Mouse (Mus musculus): ENCODE measurements around the gene Mettl7a2.
A peak's percentile ranks its signal among the peaks of the same experiment; 100 is the strongest.
"Not testable (repeated sequence)": the region's sequence is repeated elsewhere in the genome, so short reads cannot be mapped to it uniquely, and the experiment has no call there.

Mettl7a2 gene

GRCm38 (mm10) chr15:100337847-100338246 is 15.2 kb upstream of the Mettl7a2 start:
- DNase-seq (ENCODE audit: low spot score in 2 of 2): peak in 1 of 2 experiments; percentile 21

DNA sequence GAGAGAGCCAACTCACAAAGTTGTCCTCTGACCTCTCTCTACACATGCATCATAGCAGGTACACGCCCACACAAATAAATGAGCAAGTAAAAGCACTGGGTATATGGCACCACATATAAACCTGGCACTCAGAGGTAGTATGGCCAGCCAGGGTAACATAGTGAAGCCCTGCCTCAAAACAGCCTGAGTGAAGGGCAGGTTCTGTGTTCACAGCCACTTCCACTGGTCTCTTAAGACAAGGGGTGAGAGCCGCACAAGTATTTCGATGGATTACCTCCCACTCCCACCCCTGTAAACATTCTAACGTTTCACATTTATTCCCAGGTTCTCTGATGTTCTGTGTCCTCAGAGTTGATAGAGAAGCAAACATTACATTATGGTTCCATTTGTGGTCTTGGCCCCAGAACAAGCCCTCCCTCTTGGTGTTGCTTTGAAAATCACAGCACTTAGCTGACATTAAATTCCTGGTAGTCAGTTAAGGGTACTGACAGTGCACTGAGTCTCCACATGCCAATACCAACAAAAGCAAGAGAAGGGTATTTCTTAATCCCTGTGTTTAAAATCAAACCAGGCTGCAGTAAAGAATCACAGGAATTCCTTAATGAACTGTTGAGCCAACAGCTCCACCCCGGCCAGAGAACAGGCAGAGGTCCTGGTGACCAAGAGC is 11.6 kb upstream of the Mettl7a2 start:
- not testable (repeated sequence) for DNase-seq (ENCODE audit: low spot score in 2 of 2)

DNA sequence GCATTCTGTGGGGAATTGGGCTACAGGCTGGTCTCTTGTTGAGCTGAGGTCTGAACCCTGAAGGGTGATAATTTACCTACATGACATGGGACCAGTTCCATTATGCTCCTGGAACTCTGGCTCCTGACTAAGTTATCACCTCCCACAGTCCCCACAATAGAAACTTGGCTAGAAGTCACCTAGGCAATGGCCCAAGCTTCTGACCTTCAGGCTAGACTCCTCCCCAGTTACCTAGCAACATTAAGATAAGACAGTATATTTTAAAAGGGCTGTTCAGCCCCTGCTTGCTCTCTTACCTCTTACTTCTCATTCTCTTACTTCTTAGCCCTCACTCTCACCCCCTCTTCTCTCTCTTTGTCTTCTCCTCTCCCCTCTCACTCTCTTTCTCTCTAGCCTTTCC is 7.5 kb upstream of the Mettl7a2 start:
- no peak for DNase-seq (ENCODE audit: low spot score in 2 of 2)

GRCm38 (mm10) chr15:100346761-100347160 is 6.2 kb upstream of the Mettl7a2 start:
- no peak for DNase-seq (ENCODE audit: low spot score in 2 of 2)

DNA sequence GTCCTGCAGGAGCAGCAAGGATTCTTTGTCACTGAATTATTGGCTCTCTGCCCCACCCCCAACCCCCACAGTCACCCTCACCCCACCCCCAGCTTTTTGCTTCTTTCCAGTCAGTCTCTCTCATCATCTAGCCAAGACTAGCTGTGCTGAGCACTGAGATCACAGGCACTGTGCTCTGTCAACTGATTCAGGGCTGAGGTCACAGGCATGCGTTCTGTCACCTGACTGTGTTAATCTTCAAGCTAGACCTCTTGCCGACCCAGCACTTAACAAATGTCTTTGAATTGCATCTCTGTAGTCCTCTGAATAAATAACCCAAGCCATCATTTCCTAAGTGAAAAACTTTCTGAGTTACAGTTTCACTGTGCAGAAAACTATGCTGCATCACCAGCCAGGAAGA is 3.5 kb upstream of the Mettl7a2 start:
- no peak for DNase-seq (ENCODE audit: low spot score in 2 of 2)

GRCm38 (mm10) chr15:100351501-100352060 is 1.4 kb upstream of the Mettl7a2 start:
- no peak for DNase-seq (ENCODE audit: low spot score in 2 of 2)

DNA sequence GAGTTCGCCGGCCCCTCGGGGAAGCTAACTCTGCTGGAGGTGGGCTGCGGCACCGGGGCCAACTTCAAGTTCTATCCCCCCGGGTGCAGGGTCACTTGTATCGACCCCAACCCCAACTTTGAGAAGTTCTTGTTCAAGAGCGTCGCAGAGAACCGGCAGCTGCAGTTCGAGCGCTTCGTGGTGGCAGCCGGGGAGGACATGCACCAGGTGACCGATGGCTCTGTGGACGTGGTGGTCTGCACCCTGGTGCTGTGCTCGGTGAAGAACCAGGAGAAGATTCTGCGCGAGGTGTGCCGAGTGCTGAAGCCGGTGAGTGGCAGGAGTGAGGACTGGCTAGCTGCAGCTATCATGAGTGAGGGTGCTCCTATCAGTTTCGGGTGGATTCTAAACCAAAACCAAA is 399 bp downstream of the Mettl7a2 start:
- DNase-seq (ENCODE audit: low spot score in 2 of 2): not testable (repeated sequence)

GRCm38 (mm10) chr15:100355876-100356275 is 2.9 kb downstream of the Mettl7a2 start:
- DNase-seq (ENCODE audit: low spot score in 2 of 2): no peak

DNA sequence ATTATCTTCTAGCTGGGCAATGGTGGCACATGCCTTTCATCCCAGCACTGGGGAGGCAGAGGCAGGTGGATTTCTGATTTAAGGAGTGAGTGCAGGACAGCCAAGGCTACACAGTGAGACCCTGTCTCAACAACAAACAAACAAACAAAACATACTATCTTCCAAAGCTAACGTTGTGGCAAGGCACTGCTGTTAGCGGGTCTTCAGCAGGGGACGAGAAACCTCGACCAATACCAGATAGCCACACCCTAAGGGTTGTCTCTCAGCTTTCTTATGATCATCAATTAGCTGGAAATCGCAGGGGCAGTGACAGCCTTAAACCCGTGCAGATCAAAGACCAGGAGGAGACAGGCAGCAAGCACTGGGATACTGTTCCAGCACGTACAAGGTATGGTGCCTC is 11.2 kb downstream of the Mettl7a2 start, which contains the start of gene Higd1c:
TSS of gene Higd1c (plus strand) at position 301 of the 400 bp plus-strand sequence.
- DNase-seq (ENCODE audit: low spot score in 2 of 2): no peak

DNA sequence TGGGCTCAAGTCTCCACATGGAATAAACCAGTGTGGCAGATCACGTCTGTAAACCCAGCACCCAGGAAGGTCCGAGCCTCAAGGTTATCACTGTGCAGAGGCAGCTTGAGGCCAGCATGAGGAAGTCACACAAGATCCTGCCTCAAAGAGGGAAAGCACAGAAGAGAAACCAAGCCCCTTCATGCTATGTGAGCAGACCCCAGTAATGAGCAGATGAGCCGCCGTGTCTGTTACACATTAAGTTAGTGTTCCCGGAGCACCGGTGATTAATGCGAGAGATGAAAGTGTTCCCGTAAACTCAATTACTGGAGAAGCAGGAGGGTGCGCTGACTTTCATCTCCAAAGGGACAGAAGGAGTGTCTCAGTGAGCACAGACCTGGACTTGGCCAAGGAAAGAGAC is 13.0 kb downstream of the Mettl7a2 start:
- DNase-seq (ENCODE audit: low spot score in 2 of 2): not testable (repeated sequence)

GRCm38 (mm10) chr15:100367119-100367518 is 14.1 kb downstream of the Mettl7a2 start:
- no peak for DNase-seq (ENCODE audit: low spot score in 2 of 2)

- DNase-seq (ENCODE audit: low spot score in 2 of 2): peak; percentile 27 to 54
Measured at GRCm38 (mm10) chr15:100375066-100375465, 22.1 kb downstream of the Mettl7a2 start.

DNA sequence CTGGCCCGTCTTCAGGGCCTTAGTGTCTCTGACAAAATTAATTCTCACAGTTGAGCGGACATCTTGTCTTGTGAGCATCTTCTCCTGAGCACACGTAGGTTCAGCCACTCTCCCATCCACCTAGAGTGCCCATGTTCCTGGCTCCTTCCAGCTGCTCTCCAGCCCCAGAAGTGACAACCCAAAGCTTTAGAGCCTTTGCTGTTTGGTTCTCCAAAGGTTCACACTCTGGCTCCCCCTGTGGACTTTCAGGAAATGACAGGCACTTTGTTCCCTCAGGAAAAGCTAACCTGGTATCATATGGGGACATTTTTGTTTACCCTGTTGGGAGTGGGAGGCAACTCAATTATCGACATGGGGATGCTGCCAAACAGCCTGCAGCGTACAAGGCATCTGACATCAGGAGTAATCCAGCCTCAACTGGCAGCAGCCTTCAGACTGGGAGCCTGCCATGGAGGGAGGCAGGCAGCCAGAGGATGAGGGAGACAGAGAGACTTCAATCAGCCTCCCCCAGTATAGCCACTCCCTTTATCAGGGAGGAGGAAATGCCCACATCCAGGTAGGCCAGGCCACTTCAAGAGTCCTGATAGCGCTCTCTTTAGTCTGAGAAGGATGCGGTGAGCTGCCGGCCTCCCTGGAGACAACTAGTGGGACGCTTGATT is 25.0 kb downstream of the Mettl7a2 start:
- DNase-seq (ENCODE audit: low spot score in 2 of 2): not testable (repeated sequence)

DNA sequence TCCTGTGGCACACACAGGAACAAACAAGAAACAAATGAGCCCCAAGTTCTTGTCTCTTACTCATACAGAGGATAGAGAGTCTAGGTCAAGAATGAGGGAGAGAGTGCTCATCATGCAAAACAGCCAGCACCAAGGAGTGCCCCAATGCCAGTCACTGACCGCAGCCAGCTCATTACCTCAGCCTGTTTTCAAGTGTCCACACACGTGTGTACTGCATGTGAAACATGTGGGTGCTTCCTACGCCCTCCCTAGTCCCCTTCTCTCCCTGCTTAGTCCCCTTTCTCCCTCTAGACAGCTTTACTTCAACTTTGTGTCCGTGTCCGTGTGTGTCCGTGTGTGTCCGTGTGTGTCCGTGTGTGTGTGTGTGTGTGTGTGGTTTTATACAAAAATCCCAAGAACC is 26.7 kb downstream of the Mettl7a2 start:
- no peak for DNase-seq (ENCODE audit: low spot score in 2 of 2)

DNA sequence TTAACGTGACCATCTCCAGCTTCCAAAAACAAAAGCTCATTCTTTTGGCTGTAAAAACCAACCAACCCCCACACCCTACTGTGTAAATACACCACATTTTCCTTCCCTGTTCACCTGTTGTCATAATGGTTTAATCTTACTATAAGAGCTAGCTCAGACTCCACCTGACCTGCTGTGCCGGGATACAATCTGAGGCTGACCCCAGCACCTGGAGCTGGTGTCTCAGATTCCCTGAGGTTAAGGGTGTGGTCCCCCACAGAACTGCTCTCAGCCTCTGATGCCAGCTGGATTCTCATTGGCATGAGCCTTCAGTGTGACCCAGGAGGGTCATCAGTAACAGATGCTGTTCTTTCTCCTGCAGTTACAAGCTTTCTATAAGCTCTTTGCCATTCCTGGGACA is 27.1 kb downstream of the Mettl7a2 start:
- DNase-seq (ENCODE audit: low spot score in 2 of 2): no peak

DNA sequence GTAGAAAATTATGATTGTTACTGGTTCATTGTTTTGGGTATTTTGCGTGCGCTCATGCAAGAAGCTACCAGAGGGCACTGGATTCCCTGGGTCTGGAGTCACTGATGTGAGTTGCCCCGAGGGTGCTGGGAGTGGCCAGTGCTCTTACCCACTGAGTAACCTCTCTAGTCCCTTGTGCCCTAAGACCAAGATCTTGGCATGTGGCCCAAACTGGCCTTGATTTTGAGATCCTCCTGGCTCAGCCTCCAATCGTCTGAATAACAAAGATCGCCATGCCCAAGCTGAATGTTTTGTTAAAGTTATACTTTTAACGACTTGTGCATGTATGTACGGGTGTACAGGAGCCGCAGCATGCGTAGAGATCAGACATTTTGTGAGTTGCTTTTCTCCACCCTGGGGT is 32.7 kb downstream of the Mettl7a2 start:
- DNase-seq (ENCODE audit: low spot score in 2 of 2): no peak

DNA sequence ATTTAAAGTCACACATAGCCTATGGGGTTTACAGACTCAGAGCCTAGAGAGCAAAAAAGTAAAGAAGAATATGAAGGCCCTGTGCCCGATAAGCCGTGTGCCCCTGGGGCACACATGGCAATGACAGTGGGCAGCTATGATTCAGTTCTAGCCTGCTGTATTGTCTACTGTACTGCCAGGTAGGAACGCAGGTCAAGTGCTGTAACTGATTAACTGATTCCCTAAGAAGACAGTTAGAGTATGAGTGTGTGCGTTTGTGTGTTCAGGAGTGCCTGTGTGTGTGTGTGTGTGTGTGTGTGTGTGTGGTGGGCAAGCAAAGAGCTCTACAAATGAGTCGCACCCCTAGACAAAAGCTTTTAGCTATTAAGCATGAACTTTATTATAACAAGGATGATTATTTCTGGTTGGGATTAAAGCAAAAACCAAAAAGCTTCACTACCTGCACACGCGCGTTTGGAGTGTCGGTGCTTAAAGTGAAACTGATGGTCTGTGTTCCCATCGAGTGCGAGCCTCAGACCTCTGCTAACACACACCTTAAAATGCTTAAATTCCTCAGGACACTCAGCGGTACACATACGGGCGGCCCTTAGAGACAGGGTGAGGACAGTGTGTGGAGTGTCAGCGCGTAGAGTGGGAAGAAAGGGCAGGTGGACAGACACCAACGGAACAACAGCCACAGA is 34.7 kb downstream of the Mettl7a2 start:
- DNase-seq (ENCODE audit: low spot score in 2 of 2): no peak

DNA sequence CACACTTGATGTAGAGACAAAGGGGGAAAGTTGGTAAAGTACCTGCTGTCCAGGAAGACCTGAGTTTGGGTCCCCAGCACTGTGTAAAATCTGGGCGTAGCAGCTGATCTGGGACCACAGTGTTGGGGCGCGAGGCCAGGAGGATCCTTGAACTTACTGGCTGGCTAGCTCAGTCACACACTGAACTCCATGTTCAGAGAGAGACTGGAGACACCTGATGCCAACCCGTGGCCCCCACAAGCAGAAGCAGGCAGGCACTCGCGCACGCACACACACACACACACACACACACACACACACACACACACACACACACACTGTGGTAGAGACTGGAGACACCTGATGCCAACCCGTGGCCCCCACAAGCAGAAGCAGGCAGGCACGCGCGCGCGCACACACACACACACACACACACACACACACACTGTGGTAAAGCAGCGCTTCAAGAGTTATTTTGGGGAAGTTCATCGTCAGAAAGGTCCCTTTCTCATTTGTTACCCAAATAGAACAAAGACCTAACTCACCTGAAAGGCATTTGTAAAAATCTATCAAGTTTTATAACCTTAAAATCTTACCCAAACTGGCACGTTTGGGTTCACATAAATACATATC is 35.3 kb downstream of the Mettl7a2 start:
- DNase-seq (ENCODE audit: low spot score in 2 of 2): no peak

- DNase-seq (ENCODE audit: low spot score in 2 of 2): no peak
Measured at GRCm38 (mm10) chr15:100388886-100389285, 35.9 kb downstream of the Mettl7a2 start.

- DNase-seq (ENCODE audit: low spot score in 2 of 2): no peak
Measured at GRCm38 (mm10) chr15:100391066-100391465, 38.1 kb downstream of the Mettl7a2 start.

DNA sequence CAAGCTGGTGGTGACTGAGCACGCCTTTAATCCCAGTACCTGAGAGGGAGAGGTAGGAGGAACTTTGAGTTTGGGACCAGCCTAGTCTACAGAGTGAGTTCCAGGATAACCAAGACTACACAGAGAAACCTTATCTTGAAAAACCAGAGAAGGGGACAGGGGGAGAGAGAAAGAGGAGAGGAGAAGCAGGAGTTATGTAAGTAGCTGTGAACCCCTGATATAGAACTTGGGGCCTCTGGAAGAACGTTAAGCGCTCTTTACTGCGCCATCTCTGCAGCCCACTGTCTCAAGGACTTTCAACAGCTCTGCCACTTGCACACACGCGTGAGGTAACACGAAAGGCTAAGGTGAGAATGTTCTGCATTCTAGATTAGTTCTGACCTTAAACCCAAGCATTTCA is 38.6 kb downstream of the Mettl7a2 start:
- DNase-seq (ENCODE audit: low spot score in 2 of 2): no peak

DNA sequence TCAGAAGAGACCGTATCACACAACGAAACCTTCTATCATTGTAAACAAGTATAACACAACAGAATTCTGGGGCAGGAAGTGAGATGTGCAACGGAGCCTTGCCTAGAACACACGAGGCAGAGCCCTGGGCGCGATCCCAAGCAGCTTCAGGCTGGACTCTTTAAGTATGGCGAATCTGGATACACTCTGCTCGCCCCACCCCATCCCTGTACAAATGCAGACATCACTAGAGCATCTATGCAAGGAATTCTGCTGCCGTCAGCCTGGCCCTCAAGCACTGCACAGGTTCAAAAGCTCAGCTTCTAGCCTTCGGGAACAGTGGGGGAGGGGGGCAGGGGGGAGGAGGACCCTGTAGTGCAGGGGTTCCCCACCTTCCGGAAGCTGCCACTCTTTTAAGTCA is 40.0 kb downstream of the Mettl7a2 start:
- DNase-seq (ENCODE audit: low spot score in 2 of 2): no peak

Measured in frontal cortex, postnatal 10 days (tissue).